Mouse (Mus musculus) fat pad, adult 2 months (tissue): ENCODE results near the gene Zfp568.
A peak's percentile ranks its signal among the peaks of the same experiment; 100 is the strongest.

Experiments
- DNase-seq: peaks from one replicate; pipeline ENCODE4 v3.0.0-alpha.2; 2011; ENCODE audit warnings: low read depth, low spot score; ENCODE audit errors: extremely low read depth

The Zfp568 gene

GRCm38 (mm10) chr7:30048126-30048525 is 64.4 kb downstream of the Zfp568 start:
- DNase-seq: no peak

DNA sequence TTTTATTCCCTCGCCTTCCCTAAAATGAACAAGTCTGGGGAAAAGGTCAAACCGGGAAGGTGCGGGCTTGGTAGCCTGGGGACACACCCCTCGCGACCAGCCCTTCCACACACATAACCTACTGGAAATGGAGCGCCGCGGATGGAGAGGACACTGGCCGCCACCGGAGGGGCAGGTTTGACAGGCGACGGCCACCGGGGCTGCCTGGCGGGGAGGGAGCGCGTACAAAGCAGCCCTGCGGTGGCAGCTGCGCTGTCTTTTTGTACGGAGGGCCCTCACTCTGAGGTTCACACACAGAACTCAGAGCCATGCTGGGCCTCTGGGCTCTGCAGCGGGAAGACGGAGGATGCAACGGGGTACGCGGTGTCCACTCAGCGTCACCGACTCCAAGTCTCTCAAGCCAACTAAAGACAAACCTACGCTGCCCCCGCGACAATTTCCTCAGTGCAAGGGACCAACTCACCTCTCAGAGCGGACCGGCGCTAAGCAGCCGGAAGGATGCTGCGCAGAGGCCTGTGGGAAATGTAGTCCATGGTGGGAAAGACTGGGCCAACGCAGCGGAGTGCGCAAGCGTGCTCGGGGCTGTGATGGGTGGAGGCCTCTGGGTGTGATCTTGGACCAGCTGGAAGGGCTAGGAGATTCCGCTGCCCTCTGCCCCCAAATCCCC is 67.3 kb downstream of the Zfp568 start, which contains the start of gene Zfp14:
Gene Zfp14, minus strand, starts transcription at position 499 of the 667 bp plus-strand sequence.
- no peak for DNase-seq

DNA sequence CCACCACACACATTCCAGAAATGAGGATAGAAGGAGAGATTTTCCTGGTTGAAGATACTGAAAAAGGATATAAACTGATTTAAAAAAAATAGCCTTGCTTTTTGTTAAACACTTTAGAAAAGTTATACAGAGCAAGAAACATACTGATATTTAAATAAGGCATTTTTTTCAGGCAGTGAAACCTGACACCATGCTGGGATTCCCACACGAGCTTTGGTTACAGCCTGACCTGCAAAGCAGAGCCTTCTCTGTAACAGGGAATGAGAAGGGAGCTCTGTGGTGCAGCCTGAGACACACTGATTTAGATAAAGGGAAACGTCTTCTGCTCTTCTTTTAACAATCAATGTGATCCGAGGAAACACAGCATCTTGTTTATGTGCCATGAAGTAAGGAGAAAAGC is 69.8 kb downstream of the Zfp568 start:
- no peak for DNase-seq

GRCm38 (mm10) chr7:30060341-30060740 is 76.6 kb downstream of the Zfp568 start:
- peak; percentile 80 for DNase-seq

- no peak for DNase-seq
Measured at GRCm38 (mm10) chr7:30062478-30062877, 78.7 kb downstream of the Zfp568 start.

- DNase-seq: no peak
Measured at GRCm38 (mm10) chr7:30064622-30065021, 80.9 kb downstream of the Zfp568 start.

DNA sequence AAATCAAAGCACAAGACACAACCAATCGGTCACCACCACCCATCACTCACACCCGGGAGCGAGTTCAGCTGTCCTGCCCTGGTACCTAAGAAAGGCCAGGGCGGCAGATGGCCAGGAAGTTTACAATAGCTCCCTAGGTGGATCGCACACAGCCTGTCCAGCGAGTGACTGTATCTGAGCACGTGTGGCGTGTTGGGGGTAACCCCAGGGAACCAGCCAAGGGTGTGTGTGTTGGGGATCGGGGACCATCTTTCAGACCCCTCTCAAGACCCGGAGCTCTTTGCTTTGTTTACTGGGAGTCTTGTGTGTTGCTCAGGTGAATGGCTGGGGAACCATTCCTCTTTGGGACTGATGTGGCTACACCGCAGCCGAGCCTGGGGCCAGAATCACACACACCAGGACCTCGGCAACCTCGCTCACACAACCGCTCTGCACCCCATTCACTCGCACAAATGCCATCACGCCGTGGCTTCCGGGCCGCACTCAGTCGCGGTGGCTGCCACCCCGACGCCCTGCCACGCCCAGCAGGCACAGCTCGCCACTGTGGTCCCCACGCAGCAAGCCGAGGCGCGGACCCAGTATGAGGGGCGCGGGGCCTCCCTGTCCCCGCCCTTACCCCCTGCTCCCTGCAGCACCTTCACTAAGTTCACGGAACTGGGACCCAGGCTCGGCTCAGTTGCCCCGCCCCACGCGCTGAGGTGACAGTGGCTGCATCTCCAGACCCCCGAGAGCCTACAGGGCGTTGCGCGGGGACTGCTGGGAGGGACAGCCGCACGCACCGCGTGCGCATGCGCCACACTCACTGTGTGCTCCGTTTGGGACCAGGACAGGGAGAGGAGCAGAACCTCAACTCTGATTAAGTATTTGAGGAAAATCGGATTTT is 88.6 kb downstream of the Zfp568 start, which contains the start of gene Zfp82:
Gene Zfp82, minus strand, starts transcription at position 755 of the 883 bp plus-strand sequence.
- no peak for DNase-seq
